Mouse (Mus musculus) lung, embryonic 15.5 days (tissue): ENCODE measurements around the gene 1810024B03Rik. TPM values are rescaled to one million over a fixed set of nuclear protein-coding genes. Genes with fewer than 3 reads are reported as not detected.
"Not testable (repeated sequence)": the region's sequence is repeated elsewhere in the genome, so short reads cannot be mapped to it uniquely, and the experiment has no call there.

Experiments
- ATAC-seq: fragments of 200-750 bp; cut with Nextera tagmentation; 2 replicates; pipeline ENCODE4 v1.8.0; 2017; ENCODE audit warnings: moderate number of reproducible peaks, borderline replicate concordance; ENCODE audit not compliant: low FRiP score, low TSS enrichment; ENCODE audit errors: extremely low read depth
- H3K27ac ChIP-seq: fragments of 300-500 bp; sonication (generic); 2 replicates; pipeline ENCODE4 v1.5.1; 2015; ENCODE audit warnings: moderate library complexity, mild to moderate bottlenecking, inconsistent platforms
- H3K27me3 ChIP-seq: fragments of 300-500 bp; sonication (generic); 2 replicates; pipeline ENCODE4 v1.6.1; 2015; ENCODE audit warnings: inconsistent platforms
- H3K36me3 ChIP-seq: fragments of 300-500 bp; sonication (generic); 2 replicates; pipeline ENCODE4 v1.6.1; 2015; ENCODE audit warnings: inconsistent platforms
- H3K4me1 ChIP-seq: fragments of 300-500 bp; sonication (generic); 2 replicates; pipeline ENCODE4 v1.6.1; 2015; ENCODE audit warnings: inconsistent platforms
- H3K4me2 ChIP-seq: fragments of 300-500 bp; sonication (generic); 2 replicates; pipeline ENCODE4 v1.6.1; 2015; ENCODE audit warnings: inconsistent platforms, mild to moderate bottlenecking, moderate library complexity
- H3K4me3 ChIP-seq: fragments of 300-500 bp; sonication (generic); 2 replicates; pipeline ENCODE4 v1.5.1; 2015; ENCODE audit warnings: mild to moderate bottlenecking, inconsistent platforms
- H3K9ac ChIP-seq: fragments of 300-500 bp; sonication (generic); 2 replicates; pipeline ENCODE4 v1.6.1; 2015; ENCODE audit warnings: inconsistent platforms
- H3K9me3 ChIP-seq: fragments of 300-500 bp; sonication (generic); 2 replicates; pipeline ENCODE4 v1.6.1; 2016; ENCODE audit warnings: inconsistent platforms
- WGBS: fragments of 180-500 bp; shearing (Covaris S2); methylation state at CpG from one replicate; pipeline ENCODE4 v1.1.7; 2015; 5-methylcytosine and 5-hydroxymethylcytosine counted together
- polyA plus RNA-seq: library from polyadenylated mRNA; unstranded; fragments of >200 nt; fragmentation: Nextera tagmentation; extraction: Ambion mirVana; gene quantifications from 2 replicates; pipeline ENCODE4 v1.2.1, GENCODE M21; 2015

Gene 1810024B03Rik
- polyA plus RNA-seq, 1 experiment from 2014 or later: 1.9 TPM

GRCm38 (mm10) chr2:127237897-127238610 lies 30.0 kb upstream of the 1810024B03Rik start:
- Histone ChIP-seq H3K27ac (no peak overlapping the region), H3K9ac (no peak overlapping the region), H3K4me2 (no peak overlapping the region), H3K4me3 (no peak overlapping the region), H3K27me3 (no peaks in the 10 kb centered on the region), H3K36me3 (peaks cover 90% of the 10 kb centered on the region), H3K4me1 (no peaks in the 10 kb centered on the region), H3K9me3 (no peaks in the 10 kb centered on the region)
- WGBS: 85% methylated on average over 11 of the region's 11 CpGs
- ATAC-seq: no peak

- Histone ChIP-seq H3K4me1 (no peaks in the 10 kb centered on the region), H3K9ac (no peak overlapping the region), H3K4me2 (no peak overlapping the region), H3K36me3 (peaks cover 95% of the 10 kb centered on the region), H3K27me3 (no peaks in the 10 kb centered on the region), H3K27ac (no peak overlapping the region), H3K9me3 (no peaks in the 10 kb centered on the region), H3K4me3 (no peak overlapping the region)
- 96% methylated on average over 3 of the region's 3 CpGs for WGBS
- no peak for ATAC-seq
Observed at GRCm38 (mm10) chr2:127225261-127225660, 17.2 kb upstream of the 1810024B03Rik start.

- H3K36me3 ChIP-seq: peaks cover 96% of the 10 kb centered on the region
- H3K9me3 ChIP-seq: no peaks in the 10 kb centered on the region
- no peak for ATAC-seq
- H3K9ac ChIP-seq: no peak overlapping the region
- no peak overlapping the region for H3K4me3 ChIP-seq
- no peak overlapping the region for H3K27ac ChIP-seq
- H3K4me2 ChIP-seq: no peak overlapping the region
- WGBS: 94% methylated on average over 5 of the region's 5 CpGs
- H3K27me3 ChIP-seq: no peaks in the 10 kb centered on the region
- no peaks in the 10 kb centered on the region for H3K4me1 ChIP-seq
Observed at GRCm38 (mm10) chr2:127217746-127218145, 9.7 kb upstream of the 1810024B03Rik start.

GRCm38 (mm10) chr2:127210701-127211100 lies 2.6 kb upstream of the 1810024B03Rik start:
- WGBS: 92% methylated on average over 11 of the region's 11 CpGs
- H3K9me3 ChIP-seq: no peaks in the 10 kb centered on the region
- H3K27ac ChIP-seq: no peak overlapping the region
- H3K4me1 ChIP-seq: peaks cover 11% of the 10 kb centered on the region
- H3K4me3 ChIP-seq: no peak overlapping the region
- H3K4me2 ChIP-seq: no peak overlapping the region
- peaks cover 57% of the 10 kb centered on the region for H3K36me3 ChIP-seq
- H3K27me3 ChIP-seq: no peaks in the 10 kb centered on the region
- no peak overlapping the region for H3K9ac ChIP-seq
- ATAC-seq: no peak

GRCm38 (mm10) chr2:127208452-127208769 lies 331 bp upstream of the 1810024B03Rik start:
- H3K27ac ChIP-seq: peak overlapping the region; percentile 17; the same call in 1 of the 2 replicates
- H3K9ac ChIP-seq: peak overlapping the region; percentile 58
- H3K36me3 ChIP-seq: peaks cover 34% of the 10 kb centered on the region
- no peaks in the 10 kb centered on the region for H3K9me3 ChIP-seq
- H3K4me2 ChIP-seq: peak overlapping the region; percentile 80
- peak overlapping the region; percentile 60 for H3K4me3 ChIP-seq
- no peaks in the 10 kb centered on the region for H3K27me3 ChIP-seq
- WGBS: 0% methylated on average over 17 of the region's 17 CpGs
- H3K4me1 ChIP-seq: peaks cover 11% of the 10 kb centered on the region
- no peak; the same call in 1 of the 2 replicates for ATAC-seq

- no peak overlapping the region; the same call in 1 of the 2 replicates for H3K4me2 ChIP-seq
- H3K36me3 ChIP-seq: peaks cover 25% of the 10 kb centered on the region
- H3K9ac ChIP-seq: no peak overlapping the region
- peaks cover 11% of the 10 kb centered on the region for H3K4me1 ChIP-seq
- ATAC-seq: no peak
- H3K27ac ChIP-seq: no peak overlapping the region
- H3K27me3 ChIP-seq: no peaks in the 10 kb centered on the region
- no peak overlapping the region for H3K4me3 ChIP-seq
- WGBS: 85% methylated on average over 2 of the region's 2 CpGs
- no peaks in the 10 kb centered on the region for H3K9me3 ChIP-seq
Observed at GRCm38 (mm10) chr2:127206916-127207315, 1.2 kb downstream of the 1810024B03Rik start.

GRCm38 (mm10) chr2:127205936-127206335 lies 2.1 kb downstream of the 1810024B03Rik start:
- not testable (repeated sequence) for ATAC-seq, H3K4me2 ChIP-seq, H3K4me3 ChIP-seq, H3K9ac ChIP-seq, H3K27ac ChIP-seq, H3K9me3 ChIP-seq, H3K27me3 ChIP-seq
- Histone ChIP-seq H3K36me3 (peaks cover 17% of the 10 kb centered on the region), H3K4me1 (peaks cover 11% of the 10 kb centered on the region)
- WGBS: 85% methylated on average over 4 of the region's 4 CpGs

GRCm38 (mm10) chr2:127204932-127205331 lies 3.1 kb downstream of the 1810024B03Rik start:
- no peak for ATAC-seq
- peaks cover 11% of the 10 kb centered on the region for H3K4me1 ChIP-seq
- no peaks in the 10 kb centered on the region for H3K9me3 ChIP-seq
- no peak overlapping the region for H3K9ac ChIP-seq
- H3K4me3 ChIP-seq: no peak overlapping the region
- 25% methylated on average over 3 of the region's 3 CpGs for WGBS
- no peak overlapping the region for H3K4me2 ChIP-seq
- H3K27me3 ChIP-seq: no peaks in the 10 kb centered on the region
- peaks cover 9% of the 10 kb centered on the region; the same call in 1 of the 2 replicates for H3K36me3 ChIP-seq
- no peak overlapping the region for H3K27ac ChIP-seq

- H3K9ac ChIP-seq: no peak overlapping the region
- no peaks in the 10 kb centered on the region for H3K36me3 ChIP-seq
- H3K9me3 ChIP-seq: no peaks in the 10 kb centered on the region
- no peak overlapping the region for H3K4me3 ChIP-seq
- H3K4me2 ChIP-seq: no peak overlapping the region
- no peaks in the 10 kb centered on the region for H3K4me1 ChIP-seq
- no peak overlapping the region for H3K27ac ChIP-seq
- H3K27me3 ChIP-seq: no peaks in the 10 kb centered on the region
- ATAC-seq: no peak
Observed at GRCm38 (mm10) chr2:127189574-127189973, 18.5 kb downstream of the 1810024B03Rik start.

- peak overlapping the region; percentile 90 for H3K27ac ChIP-seq
- peak; percentile 100 for ATAC-seq
- 0 out of 2 replicates have a peak, but pooled peaks cover 3% of the 10 kb centered on the region for H3K27me3 ChIP-seq
- WGBS: 2% methylated on average over 17 of the region's 17 CpGs
- no peaks in the 10 kb centered on the region for H3K36me3 ChIP-seq
- H3K4me2 ChIP-seq: peak overlapping the region; percentile 78
- peak overlapping the region; percentile 59 for H3K4me3 ChIP-seq
- H3K9me3 ChIP-seq: no peaks in the 10 kb centered on the region
- 0 out of 2 replicates have a peak, but pooled peaks cover 8% of the 10 kb centered on the region for H3K4me1 ChIP-seq
- H3K9ac ChIP-seq: peak overlapping the region; percentile 75
Observed at GRCm38 (mm10) chr2:127182598-127183381, 25.3 kb downstream of the 1810024B03Rik start.

GRCm38 (mm10) chr2:127166261-127166660 lies 41.8 kb downstream of the 1810024B03Rik start:
- 3% methylated on average over 1 of the region's 1 CpGs for WGBS

GRCm38 (mm10) chr2:127165675-127166074 lies 42.4 kb downstream of the 1810024B03Rik start:
- no peak for ATAC-seq
- Histone ChIP-seq H3K4me3 (no peak overlapping the region), H3K27me3 (no peaks in the 10 kb centered on the region), H3K4me2 (no peak overlapping the region), H3K27ac (no peak overlapping the region), H3K4me1 (no peaks in the 10 kb centered on the region), H3K9ac (no peak overlapping the region), H3K9me3 (no peaks in the 10 kb centered on the region), H3K36me3 (no peaks in the 10 kb centered on the region)
- WGBS: 41% methylated on average over 4 of the region's 4 CpGs

More at GRCm38 (mm10) chr2:127166261-127166660, 41.8 kb downstream of the 1810024B03Rik start:
- not testable (repeated sequence) for H3K4me2 ChIP-seq, H3K27ac ChIP-seq, H3K36me3 ChIP-seq, H3K9me3 ChIP-seq, H3K9ac ChIP-seq, ATAC-seq, H3K27me3 ChIP-seq, H3K4me3 ChIP-seq, H3K4me1 ChIP-seq
